Mouse (Mus musculus) embryonic fibroblast, embryonic 13.5 days (primary cell): ENCODE results near the gene Ear14.

Experiments
- CTCF ChIP-seq: IDR thresholded peaks from 2 replicates; pipeline ENCODE4 v1.5.1; 2011; ENCODE audit warnings: mild to moderate bottlenecking, control low read depth, low read length, moderate library complexity, borderline replicate concordance; ENCODE audit not compliant: insufficient read depth
- POLR2A ChIP-seq: IDR thresholded peaks from 2 replicates; pipeline ENCODE4 v1.6.1; 2011; ENCODE audit warnings: low read depth, mild to moderate bottlenecking, control low read depth, low read length, moderate library complexity

DNA sequence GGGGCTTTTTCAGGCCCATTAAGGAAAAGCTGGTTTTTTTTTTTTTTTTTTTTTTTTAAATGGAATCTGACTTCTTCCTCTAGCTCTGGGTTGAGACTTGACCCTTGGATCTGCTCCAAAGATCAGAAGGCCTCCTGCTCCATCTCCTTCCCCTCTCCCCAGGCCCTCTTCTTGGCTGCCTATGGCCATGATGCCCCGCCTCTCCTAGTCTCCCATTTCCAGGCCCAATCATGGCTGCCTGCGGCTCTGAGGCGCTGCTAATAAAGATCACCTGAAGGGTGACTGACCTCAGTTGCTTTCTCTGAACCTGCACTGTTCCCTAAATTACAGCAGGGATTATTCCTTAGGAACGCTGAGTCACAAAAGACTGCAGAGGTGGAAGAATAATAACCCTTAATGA is 29.3 kb upstream of the Ear14 start:
- TF ChIP-seq POLR2A (no peak), CTCF (no peak)
